Mouse (Mus musculus): ENCODE data around the gene Nup54. TPM values are rescaled to one million over a fixed set of nuclear protein-coding genes. Genes with fewer than 3 reads are reported as not detected.

Gene Nup54
- polyA plus RNA-seq, 1 experiment from 2014 or later: 39.6 TPM

DNA sequence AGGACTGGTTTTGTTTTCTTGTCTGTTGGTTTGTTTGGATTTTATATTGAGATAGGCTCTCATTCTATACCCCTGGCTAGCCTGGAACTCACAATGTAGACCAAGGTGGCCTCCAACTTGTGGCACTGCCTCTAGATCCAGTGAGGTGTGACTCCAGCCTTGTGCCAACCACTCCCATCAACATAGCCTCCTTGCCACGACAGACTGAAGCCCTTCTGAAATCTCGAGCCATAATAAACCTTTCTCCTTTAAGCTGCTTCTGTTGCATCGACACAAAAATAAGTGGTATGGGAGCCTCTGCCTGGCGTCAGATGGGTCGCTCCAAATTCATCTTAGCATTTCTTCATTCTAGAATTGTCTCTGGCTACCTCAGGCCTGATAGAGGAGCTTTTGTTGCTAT is 11.7 kb upstream of the Nup54 start:
- H3K27me3 ChIP-seq: no peaks in the 10 kb centered on the region
- no peak for ATAC-seq (ENCODE audit: low read depth)
- H3K9me3 ChIP-seq (replicated peaks): no peaks in the 10 kb centered on the region
- WGBS (ENCODE audit: insufficient replicate concordance): 74% methylated on average over 5 of the region's 5 CpGs
- DNase-seq: no peak
- H3K36me3 ChIP-seq: peaks cover 32% of the 10 kb centered on the region
- no peak overlapping the region for H3K4me2 ChIP-seq
- peaks cover 7% of the 10 kb centered on the region for H3K4me1 ChIP-seq (replicated peaks)
- no peak overlapping the region for H3K9ac ChIP-seq
- no peak overlapping the region for H3K27ac ChIP-seq
- no peak overlapping the region for H3K4me3 ChIP-seq (replicated peaks)

DNA sequence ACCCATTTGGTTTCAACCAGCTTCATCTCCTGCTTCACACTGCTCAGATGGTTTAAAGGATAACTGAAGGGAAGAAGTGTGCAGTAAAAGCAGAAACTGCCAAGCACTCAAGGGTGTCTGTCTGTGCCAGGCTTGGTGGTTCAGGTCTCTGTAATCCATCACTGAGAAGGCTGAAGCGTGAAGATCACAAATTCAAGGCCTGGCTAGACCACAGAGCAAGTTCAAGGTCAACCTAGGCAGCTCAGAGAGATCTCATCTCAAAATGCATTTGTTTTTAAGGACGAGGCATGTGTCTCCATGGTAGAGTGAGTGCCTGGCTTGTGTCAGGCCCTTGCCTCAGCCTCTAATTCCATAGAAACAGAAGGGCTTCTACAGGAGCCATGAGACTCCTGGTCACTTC is 10.0 kb upstream of the Nup54 start:
- H3K9ac ChIP-seq: no peak overlapping the region
- H3K36me3 ChIP-seq: peaks cover 20% of the 10 kb centered on the region
- no peak overlapping the region for H3K27ac ChIP-seq
- ATAC-seq (ENCODE audit: low read depth) (no peak), DNase-seq (no peak)
- peaks cover 21% of the 10 kb centered on the region for H3K4me1 ChIP-seq (replicated peaks)
- no peaks in the 10 kb centered on the region for H3K27me3 ChIP-seq
- 67% methylated on average over 2 of the region's 2 CpGs for WGBS (ENCODE audit: insufficient replicate concordance)
- no peak overlapping the region for H3K4me2 ChIP-seq
- no peaks in the 10 kb centered on the region for H3K9me3 ChIP-seq (replicated peaks)
- H3K4me3 ChIP-seq (replicated peaks): no peak overlapping the region

DNA sequence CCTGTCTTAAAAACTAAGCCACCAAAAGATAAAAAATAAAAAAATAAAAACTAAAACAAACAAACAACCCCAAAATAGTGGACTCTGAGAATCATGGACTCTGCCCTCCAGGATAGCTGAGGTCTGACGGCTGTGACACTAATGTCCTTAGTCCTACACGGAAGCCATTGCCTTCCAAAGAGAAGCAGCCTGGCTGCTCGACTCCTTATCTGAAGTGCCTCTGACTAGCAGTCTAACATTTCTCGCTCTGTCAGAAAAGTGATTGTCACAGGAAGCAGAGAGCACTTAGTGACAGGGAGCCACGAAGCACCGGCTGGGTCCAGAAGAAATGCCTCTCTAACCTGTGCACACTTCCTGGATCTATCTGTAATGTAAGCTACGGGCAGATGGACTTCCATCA is 7.9 kb upstream of the Nup54 start:
- ATAC-seq (ENCODE audit: low read depth) (peak; percentile 37; the same call in 1 of the 2 replicates), DNase-seq (no peak)
- Histone ChIP-seq H3K9me3 (replicated peaks) (no peaks in the 10 kb centered on the region), H3K9ac (no peak overlapping the region), H3K4me3 (replicated peaks) (no peak overlapping the region), H3K27me3 (no peaks in the 10 kb centered on the region), H3K4me2 (no peak overlapping the region), H3K27ac (peak overlapping the region; percentile 16; the same call in 1 of the 2 replicates), H3K4me1 (replicated peaks) (peaks cover 35% of the 10 kb centered on the region), H3K36me3 (peaks cover 7% of the 10 kb centered on the region)
- WGBS (ENCODE audit: insufficient replicate concordance): 25% methylated on average over 7 of the region's 7 CpGs

- Histone ChIP-seq H3K9me3 (replicated peaks) (no peaks in the 10 kb centered on the region), H3K9ac (no peak overlapping the region), H3K27ac (no peak overlapping the region), H3K36me3 (peaks cover 6% of the 10 kb centered on the region), H3K4me2 (no peak overlapping the region), H3K4me3 (replicated peaks) (no peak overlapping the region), H3K4me1 (replicated peaks) (peaks cover 38% of the 10 kb centered on the region), H3K27me3 (no peaks in the 10 kb centered on the region)
- 57% methylated on average over 5 of the region's 5 CpGs for WGBS (ENCODE audit: insufficient replicate concordance)
- ATAC-seq (ENCODE audit: low read depth) (no peak; the same call in 1 of the 2 replicates), DNase-seq (no peak)
Observed at GRCm38 (mm10) chr5:92441494-92441893, 6.5 kb upstream of the Nup54 start.

GRCm38 (mm10) chr5:92438540-92438939 is 3.5 kb upstream of the Nup54 start:
- Histone ChIP-seq H3K27ac (peak overlapping the region; percentile 29; the same call in 1 of the 2 replicates), H3K4me1 (replicated peaks) (peaks cover 47% of the 10 kb centered on the region), H3K9ac (no peak overlapping the region), H3K9me3 (replicated peaks) (no peaks in the 10 kb centered on the region), H3K4me3 (replicated peaks) (no peak overlapping the region), H3K4me2 (0 out of 2 replicates have a peak overlapping the region, but pooled peaks have one; percentile 1), H3K27me3 (no peaks in the 10 kb centered on the region), H3K36me3 (no peaks in the 10 kb centered on the region)
- DNase-seq (peak; percentile 17), ATAC-seq (ENCODE audit: low read depth) (no peak)
- WGBS (ENCODE audit: insufficient replicate concordance): 40% methylated on average over 8 of the region's 8 CpGs

DNA sequence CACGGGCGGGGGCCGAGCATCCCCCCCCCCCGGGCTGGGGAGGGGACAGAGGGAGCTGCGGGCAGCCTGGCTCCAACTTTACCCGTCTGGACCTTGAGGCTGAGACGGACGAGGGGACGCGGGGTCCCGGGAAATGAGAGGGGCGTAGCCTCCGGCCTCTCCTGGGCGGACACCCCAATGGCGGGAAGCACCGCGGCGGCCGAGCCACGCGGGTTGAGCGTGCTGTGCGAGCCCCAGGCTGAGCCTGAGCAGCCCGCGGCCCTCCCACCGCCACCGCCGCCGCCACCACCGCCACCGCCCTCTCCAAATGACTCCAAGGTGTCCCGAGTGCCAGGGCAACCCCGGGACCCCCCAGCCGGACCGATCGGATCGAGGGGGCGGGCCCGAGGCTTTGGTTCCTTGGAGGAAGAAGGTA is 441 bp downstream of the Nup54 start:
- Histone ChIP-seq H3K9ac (peak overlapping the region; percentile 95), H3K4me3 (replicated peaks) (peak overlapping the region; percentile 84), H3K27ac (peak overlapping the region; percentile 93), H3K36me3 (peaks cover 9% of the 10 kb centered on the region), H3K9me3 (replicated peaks) (no peaks in the 10 kb centered on the region), H3K27me3 (no peaks in the 10 kb centered on the region), H3K4me1 (replicated peaks) (peaks cover 32% of the 10 kb centered on the region), H3K4me2 (peak overlapping the region; percentile 73)
- 0% methylated on average over 32 of the region's 39 CpGs for WGBS (ENCODE audit: insufficient replicate concordance)
- DNase-seq: peak; percentile 59
- ATAC-seq (ENCODE audit: low read depth): peak; percentile 78

GRCm38 (mm10) chr5:92434070-92434469 is 949 bp downstream of the Nup54 start:
- DNase-seq: peak; percentile 9
- Histone ChIP-seq H3K36me3 (peaks cover 14% of the 10 kb centered on the region), H3K4me2 (peak overlapping the region; percentile 73), H3K4me3 (replicated peaks) (peak overlapping the region; percentile 84), H3K9me3 (replicated peaks) (no peaks in the 10 kb centered on the region), H3K9ac (peak overlapping the region; percentile 95), H3K4me1 (replicated peaks) (peaks cover 30% of the 10 kb centered on the region), H3K27me3 (no peaks in the 10 kb centered on the region), H3K27ac (peak overlapping the region; percentile 93)
- WGBS (ENCODE audit: insufficient replicate concordance): 1% methylated on average over 12 of the region's 12 CpGs
- ATAC-seq (ENCODE audit: low read depth): no peak

- WGBS (ENCODE audit: insufficient replicate concordance): 85% methylated on average over 7 of the region's 7 CpGs
- no peak overlapping the region for H3K27ac ChIP-seq
Observed at GRCm38 (mm10) chr5:92431611-92432010, 3.4 kb downstream of the Nup54 start.

DNA sequence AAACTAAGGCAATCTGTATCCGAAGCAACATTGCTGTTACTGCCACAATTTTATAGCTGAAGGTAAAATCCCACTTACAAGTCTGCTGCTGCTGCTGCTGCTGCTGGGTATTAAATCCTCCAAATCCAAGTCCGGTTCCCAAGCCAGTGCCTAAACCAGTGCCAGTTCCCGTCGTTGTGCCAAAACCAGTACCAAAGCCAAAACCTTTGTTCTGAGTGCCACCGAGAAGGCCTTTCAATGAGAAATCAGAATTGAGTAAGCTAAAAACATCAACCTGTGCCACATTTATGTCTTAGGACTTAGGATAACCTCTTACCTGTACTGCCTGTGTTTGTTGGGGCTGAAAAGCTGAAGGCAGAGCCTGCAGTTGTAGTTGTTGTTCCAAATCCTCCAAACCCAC is 4.3 kb downstream of the Nup54 start:
- H3K4me3 ChIP-seq (replicated peaks): no peak overlapping the region
- WGBS (ENCODE audit: insufficient replicate concordance): 86% methylated on average over 5 of the region's 5 CpGs
- no peaks in the 10 kb centered on the region for H3K27me3 ChIP-seq
- peaks cover 43% of the 10 kb centered on the region for H3K36me3 ChIP-seq
- no peak overlapping the region for H3K4me2 ChIP-seq
- DNase-seq: no peak
- no peak overlapping the region for H3K27ac ChIP-seq
- H3K9me3 ChIP-seq (replicated peaks): no peaks in the 10 kb centered on the region
- no peak for ATAC-seq (ENCODE audit: low read depth)
- H3K9ac ChIP-seq: no peak overlapping the region
- peaks cover 15% of the 10 kb centered on the region for H3K4me1 ChIP-seq (replicated peaks)

More at GRCm38 (mm10) chr5:92431611-92432010, 3.4 kb downstream of the Nup54 start:
- DNase-seq: no peak
- H3K36me3 ChIP-seq: peaks cover 39% of the 10 kb centered on the region
- no peak for ATAC-seq (ENCODE audit: low read depth)
- no peaks in the 10 kb centered on the region for H3K9me3 ChIP-seq (replicated peaks)
- H3K9ac ChIP-seq: no peak overlapping the region
- H3K4me2 ChIP-seq: no peak overlapping the region
- H3K4me3 ChIP-seq (replicated peaks): no peak overlapping the region
- no peaks in the 10 kb centered on the region for H3K27me3 ChIP-seq
- H3K4me1 ChIP-seq (replicated peaks): peaks cover 15% of the 10 kb centered on the region

DNA sequence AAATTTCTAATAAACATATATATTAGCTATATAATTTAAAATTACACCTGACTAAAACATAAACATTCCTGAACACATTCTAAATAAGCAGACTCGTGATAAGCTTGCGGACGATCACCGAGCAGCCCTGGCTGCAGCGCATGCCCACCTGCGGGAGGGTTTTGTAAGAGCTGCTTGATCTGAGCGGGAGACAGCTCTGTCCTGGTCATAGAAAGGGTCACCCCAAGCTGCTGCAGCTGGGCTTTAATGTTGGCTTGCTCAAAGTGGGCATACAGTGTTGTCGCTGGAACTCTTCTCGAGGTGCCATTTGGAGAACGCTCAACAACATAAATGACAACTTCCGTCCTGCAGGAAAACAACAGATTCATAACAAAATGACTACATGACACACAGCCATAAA is 10.9 kb downstream of the Nup54 start:
- Histone ChIP-seq H3K27ac (no peak overlapping the region), H3K36me3 (peaks cover 88% of the 10 kb centered on the region), H3K9me3 (replicated peaks) (no peaks in the 10 kb centered on the region), H3K27me3 (no peaks in the 10 kb centered on the region), H3K4me3 (replicated peaks) (no peak overlapping the region), H3K4me1 (replicated peaks) (no peaks in the 10 kb centered on the region), H3K4me2 (no peak overlapping the region), H3K9ac (no peak overlapping the region)
- DNase-seq (no peak), ATAC-seq (ENCODE audit: low read depth) (no peak)
- 89% methylated on average over 11 of the region's 11 CpGs for WGBS (ENCODE audit: insufficient replicate concordance)

GRCm38 (mm10) chr5:92413982-92414375 is 21.0 kb downstream of the Nup54 start:
- H3K9me3 ChIP-seq (replicated peaks): no peaks in the 10 kb centered on the region
- no peak for ATAC-seq (ENCODE audit: low read depth)
- no peaks in the 10 kb centered on the region for H3K27me3 ChIP-seq
- no peak for DNase-seq
- WGBS (ENCODE audit: insufficient replicate concordance): 79% methylated on average over 8 of the region's 8 CpGs
- H3K27ac ChIP-seq: no peak overlapping the region
- no peak overlapping the region for H3K9ac ChIP-seq
- H3K4me2 ChIP-seq: no peak overlapping the region
- H3K4me1 ChIP-seq (replicated peaks): no peaks in the 10 kb centered on the region
- H3K4me3 ChIP-seq (replicated peaks): no peak overlapping the region
- peaks cover 46% of the 10 kb centered on the region for H3K36me3 ChIP-seq

GRCm38 (mm10) chr5:92413271-92413981 is 21.6 kb downstream of the Nup54 start:
- H3K27ac ChIP-seq: no peak overlapping the region
- ATAC-seq (ENCODE audit: low read depth) (0 out of 2 replicates have a peak, but pooled peaks have one; percentile 20), DNase-seq (no peak)
- WGBS (ENCODE audit: insufficient replicate concordance): 75% methylated on average over 11 of the region's 11 CpGs
- H3K4me1 ChIP-seq (replicated peaks): no peaks in the 10 kb centered on the region
- H3K9me3 ChIP-seq (replicated peaks): no peaks in the 10 kb centered on the region
- H3K36me3 ChIP-seq: peaks cover 43% of the 10 kb centered on the region
- H3K4me3 ChIP-seq (replicated peaks): no peak overlapping the region
- no peak overlapping the region for H3K4me2 ChIP-seq
- no peaks in the 10 kb centered on the region for H3K27me3 ChIP-seq
- H3K9ac ChIP-seq: no peak overlapping the region

All from liver, embryonic 13.5 days (tissue).